Mouse (Mus musculus) brain, adult 2 months (tissue): Measurements from ENCODE around the gene Adk.
A peak's percentile ranks its signal among the peaks of the same experiment; 100 is the strongest.

Source experiments
- DNase-seq: peaks from one replicate; pipeline ENCODE4 v3.0.0; 2011; ENCODE audit warnings: low read depth, low spot score

The Adk gene

GRCm38 (mm10) chr14:21165706-21166105 is 113.3 kb downstream of the Adk start:
- DNase-seq = no peak

DNA sequence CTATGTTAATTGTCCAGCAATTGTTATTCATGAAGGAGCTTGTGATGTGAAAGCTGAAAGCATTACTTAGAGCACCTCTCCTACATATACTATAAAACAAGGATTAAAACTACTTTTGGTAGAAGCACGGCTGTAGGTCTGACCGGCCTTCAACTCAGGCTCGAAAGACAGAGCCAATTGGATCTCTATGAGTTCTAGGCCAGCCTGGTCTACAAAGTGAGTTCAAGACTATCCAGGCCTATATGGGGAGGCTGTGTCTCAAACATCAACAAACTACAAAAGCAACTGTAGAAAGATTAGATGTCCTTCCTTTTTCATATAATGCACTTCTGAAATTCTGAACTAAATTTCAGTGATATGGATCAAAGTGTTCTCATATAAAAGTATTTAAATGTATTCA is 113.7 kb downstream of the Adk start:
- no peak for DNase-seq

DNA sequence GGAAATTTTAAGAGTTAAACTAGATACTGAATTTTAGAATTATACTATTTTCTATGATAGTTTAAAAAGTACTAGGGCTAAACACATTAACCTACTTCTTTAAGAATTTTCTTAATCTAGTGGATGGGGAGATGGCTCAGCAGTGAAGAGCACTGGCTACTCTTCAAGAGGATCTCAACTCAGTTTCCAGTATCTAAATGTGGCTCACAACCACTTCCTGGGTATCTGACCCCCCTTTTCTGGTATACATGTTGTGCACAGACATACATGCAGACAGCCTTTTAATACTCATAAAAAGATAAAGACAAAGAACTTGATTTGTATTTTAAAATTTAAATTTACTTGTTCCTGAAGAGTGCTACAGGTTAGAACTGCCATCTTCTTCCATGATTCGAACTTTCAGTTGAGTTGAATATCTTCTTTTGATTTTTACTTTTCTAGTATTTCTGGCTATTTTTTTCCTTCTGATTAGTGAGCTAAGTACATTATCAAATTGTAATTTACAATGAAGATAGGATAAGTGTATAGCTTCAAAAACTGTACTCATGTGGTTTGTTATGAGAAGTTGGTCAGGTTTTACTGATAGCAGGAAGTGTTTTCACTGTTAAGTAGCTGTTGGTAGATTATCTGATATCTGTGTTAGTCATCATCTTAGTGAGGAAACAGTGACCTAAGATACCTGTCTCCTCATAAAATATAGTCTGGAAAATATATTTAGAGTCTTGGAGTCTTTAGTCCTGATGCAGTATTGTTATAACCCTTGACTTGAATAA is 121.8 kb downstream of the Adk start:
- no peak for DNase-seq

DNA sequence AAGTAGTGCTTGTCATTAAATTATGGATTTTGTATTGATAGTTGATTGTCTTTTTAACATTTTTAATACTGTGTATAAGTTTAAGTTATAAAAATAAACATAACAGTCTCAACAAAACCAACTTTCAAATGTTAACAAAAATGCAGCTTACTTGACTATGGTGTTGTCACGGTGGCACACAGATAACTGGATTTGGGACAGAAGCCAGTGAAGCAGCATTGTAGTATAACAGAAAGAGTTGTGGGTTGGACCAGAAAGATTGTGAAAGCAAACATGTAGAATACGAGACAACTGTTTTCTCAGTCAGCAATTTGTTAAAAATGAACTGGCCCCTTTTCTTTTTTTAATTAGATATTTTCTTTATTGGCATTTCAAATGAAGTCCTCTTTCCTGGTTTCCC is 122.4 kb downstream of the Adk start:
- DNase-seq = no peak

- no peak for DNase-seq
Measured at GRCm38 (mm10) chr14:21177781-21178180, 125.4 kb downstream of the Adk start.

GRCm38 (mm10) chr14:21178356-21178755 is 126.0 kb downstream of the Adk start:
- no peak for DNase-seq

DNA sequence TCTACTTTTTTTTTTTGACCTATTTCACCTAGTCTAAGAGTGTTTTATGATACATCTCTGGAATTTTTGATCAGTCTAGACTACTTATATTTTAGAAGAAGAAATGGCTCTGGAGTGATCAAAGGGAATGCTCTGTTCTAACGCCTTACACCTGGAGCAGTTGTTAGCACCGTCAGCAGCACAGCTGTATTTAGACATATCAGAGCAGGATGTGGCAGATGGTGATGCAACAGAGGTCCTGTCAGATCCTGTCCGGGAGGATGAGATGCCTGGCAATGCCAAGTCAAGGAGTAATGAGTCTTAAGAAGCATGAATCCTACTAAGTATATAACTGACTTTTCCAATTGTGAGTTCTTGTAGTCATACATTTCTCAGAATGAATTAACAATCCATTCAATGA is 128.7 kb downstream of the Adk start:
- no peak for DNase-seq

DNA sequence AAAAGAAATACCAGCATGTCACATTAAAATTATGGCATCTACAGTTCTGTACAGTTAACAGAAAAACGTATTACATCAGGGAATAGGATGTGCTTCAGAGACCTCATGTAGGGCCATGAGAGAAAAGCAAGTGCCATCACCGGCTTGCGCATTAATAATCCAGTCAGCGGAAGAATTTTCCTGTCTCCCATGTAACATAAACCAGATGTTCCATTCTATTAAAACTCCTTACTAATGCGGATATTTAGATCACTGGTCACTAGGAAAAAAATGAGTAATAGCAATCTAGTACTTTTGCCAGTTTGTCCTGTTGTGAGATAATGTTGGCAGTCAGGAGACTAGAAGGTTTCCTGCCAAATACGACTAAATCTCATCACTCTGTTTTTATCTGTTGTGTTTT is 139.6 kb downstream of the Adk start:
- no peak for DNase-seq

DNA sequence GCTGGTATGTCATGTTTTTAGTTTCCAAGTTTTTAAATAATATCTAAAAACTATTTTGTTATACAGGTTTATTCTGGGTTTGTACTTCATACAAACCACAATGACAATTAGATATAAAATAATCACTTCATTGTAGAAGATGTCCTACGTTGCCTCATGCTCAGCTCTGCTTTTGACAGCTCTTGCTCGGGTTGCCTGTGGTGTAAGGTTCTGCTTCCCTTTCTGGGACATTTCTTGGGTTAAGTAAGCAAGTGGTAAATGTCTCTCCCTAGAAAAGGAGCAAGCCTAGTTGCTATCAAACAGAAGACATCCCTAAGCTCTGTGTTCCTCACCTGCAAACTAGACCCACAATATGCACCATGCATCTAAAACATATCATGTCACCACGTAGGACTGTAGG is 140.4 kb downstream of the Adk start:
- no peak for DNase-seq

DNA sequence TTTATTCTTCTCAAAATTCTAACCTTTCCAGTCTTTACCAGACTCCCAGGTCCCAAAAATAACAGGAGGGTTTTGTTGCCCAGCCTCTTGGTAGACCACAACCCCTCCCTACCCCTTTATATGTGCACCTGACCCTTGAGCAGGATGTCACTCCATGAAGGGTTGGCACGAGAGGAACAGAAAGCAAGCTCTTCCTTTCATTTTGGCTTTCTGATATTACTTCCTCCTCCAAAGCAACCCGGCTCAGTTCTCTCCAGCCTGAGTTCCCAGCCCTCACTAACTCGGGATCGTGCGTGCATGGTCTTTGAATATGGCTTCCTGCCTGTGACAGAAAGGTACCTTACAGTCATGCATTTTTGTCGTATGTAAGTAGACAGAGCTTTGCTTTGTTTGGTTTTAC is 142.0 kb downstream of the Adk start:
- DNase-seq = no peak

- DNase-seq = no peak
Measured at GRCm38 (mm10) chr14:21200850-21201249, 148.5 kb downstream of the Adk start.

GRCm38 (mm10) chr14:21206472-21206871 is 154.1 kb downstream of the Adk start:
- DNase-seq = no peak

DNA sequence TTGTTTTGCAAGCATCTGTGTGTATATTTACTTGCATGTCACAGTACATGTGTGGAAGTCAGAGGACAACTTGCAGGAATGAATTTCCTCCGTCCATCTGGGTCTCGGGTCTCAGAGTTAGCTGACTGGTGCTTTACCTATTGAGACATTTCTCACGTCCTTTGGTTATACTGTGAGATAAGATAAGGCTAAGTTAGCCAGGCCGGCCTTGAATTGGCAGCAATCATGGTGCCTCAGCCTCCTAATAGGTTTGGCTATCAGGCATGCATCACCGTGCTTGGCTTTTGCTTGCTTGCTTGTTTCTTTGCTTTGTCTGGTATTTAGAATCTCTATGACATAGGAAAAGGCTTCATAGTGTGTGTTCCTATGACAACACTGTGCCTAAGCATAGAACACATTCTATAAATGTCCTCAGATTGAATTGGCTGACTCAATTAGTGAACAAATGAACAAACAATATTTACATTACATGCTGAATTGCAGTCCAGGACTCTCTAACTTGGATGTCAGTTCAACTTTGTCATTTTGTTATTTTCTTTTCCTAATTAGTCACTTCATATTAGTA is 169.3 kb downstream of the Adk start:
- DNase-seq = peak; percentile 29

DNA sequence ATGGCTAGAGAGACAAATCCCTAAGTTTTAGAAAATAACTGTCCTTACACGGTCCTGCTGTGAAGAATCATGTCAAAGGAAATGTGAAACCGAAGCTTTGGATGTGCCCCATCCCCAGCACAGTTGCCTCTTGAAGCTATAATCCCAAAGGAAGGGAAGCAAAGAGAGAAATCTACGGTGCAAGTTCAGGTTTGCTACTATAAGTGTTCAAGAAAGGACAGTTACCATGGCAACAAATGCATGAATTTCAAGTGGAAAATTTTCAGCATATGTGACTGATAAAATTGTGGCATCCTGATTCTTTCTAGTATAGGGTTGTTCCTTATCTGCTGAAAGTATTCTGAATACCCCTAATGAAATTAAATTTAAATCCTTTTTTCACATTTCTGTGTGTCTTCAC is 169.8 kb downstream of the Adk start:
- DNase-seq = peak; percentile 80

- no peak for DNase-seq
Measured at GRCm38 (mm10) chr14:21223456-21223855, 171.1 kb downstream of the Adk start.

DNA sequence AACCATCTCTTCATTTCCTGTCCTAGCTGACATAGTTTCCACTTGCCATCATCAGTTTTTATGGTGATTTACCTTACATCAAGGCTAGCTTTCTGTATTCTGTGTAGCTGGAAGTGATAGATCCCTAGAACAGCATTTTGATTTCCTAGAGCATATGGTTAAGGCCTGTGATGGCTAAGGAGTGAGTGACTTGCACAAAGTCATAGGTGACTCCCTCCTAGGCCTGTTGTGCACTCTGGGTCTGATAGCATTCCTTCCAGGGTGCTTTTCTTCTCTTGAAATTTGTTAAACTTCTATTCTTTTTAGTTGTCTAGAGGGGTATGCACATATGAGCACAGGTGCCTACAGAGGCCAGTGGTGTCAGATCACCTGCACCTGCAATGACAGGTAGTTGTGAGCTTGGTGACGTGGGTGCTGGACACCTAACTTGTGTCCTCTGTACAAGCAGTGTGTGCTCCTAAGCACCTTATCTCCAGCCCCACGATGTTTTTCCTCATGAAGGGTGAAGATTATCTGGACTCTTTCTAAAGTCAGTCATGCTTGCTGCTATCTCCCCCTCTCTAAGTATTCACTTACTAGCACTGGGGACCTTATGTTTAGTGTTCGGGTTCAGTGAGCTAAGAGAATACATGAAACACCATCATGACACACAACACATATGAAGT is 171.7 kb downstream of the Adk start:
- no peak for DNase-seq

DNA sequence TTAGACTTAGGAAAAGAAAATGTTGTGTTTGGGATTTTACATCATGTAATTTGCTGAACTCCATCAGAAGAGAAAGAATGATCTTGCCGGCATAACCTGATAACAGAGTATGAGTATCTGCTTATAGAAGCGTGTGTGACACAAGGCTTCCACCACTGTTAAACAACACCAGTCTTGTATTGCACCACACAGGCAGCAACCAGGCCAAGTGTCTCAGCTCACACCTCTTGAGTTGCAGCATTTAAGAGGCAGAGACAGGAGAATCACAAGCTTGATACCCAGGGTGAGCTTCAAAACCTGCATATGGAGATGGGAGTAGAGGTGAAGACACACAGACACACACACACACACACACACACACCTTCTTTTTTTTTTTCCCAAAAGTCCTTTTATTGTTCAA is 184.7 kb downstream of the Adk start:
- DNase-seq = no peak

DNA sequence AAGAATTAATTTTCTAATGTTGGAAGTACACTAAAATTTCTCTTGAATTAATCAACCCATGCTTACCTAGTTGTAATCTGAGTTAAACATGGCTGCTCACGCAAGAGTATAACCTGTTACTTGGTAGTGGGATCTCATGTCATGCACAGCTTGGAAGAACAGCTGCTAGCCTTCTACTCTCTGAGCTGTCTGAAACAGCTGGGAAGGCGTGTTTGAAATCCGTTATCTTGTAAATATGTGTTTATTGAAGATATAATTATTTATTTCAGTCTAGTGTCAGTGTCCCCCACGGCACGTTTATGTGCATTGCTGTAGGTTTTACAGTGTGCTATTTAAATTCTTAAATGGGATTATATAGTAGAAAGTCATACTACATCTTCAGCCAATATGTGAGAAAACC is 188.7 kb downstream of the Adk start:
- DNase-seq = no peak

DNA sequence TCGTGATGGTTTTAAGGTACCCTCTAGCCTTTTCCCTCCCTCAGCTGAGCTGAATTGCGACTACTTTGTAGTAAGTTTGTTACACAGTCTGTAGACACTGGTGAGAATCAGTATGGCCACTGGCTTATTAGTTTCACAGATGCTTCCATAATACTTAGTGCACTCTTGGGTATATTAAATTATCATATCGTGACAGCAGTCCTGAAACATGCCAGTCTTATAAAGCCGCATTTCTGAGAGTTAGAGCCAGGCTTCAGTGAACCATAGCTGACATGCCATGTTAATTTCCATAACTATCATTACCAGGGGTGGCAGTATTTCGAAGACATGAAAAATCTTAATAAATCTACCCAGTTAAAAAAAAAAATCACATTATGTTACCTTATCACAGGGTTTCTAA is 199.0 kb downstream of the Adk start:
- no peak for DNase-seq

DNA sequence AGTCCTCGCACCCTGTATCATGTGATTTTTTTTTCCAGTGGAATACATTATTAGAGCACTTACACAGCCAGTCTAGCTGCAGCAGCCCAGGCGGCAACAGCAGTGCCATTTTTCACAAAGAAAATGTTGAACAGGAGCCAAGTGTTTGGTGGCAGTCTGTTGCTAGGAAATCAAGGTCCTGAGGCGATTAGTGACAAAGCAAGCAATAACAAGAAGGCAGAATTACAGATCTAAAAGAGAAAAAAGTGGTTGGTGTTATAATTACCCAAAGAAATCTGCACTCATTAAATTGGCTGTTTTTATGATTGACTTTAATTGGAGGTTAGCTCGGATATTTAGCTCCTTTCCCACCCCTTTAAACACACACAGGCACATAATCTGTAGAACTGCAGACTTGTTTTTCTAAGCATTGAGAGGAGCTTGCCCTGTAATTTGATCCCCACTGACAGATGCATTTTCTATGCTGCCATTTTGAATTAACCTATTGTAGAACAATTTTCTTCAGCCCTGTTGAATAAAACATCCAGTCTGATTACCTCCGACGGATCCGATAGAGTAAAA is 200.0 kb downstream of the Adk start:
- peak; percentile 93 for DNase-seq

GRCm38 (mm10) chr14:21253321-21253992 is 201.1 kb downstream of the Adk start:
- DNase-seq = peak; percentile 89

DNA sequence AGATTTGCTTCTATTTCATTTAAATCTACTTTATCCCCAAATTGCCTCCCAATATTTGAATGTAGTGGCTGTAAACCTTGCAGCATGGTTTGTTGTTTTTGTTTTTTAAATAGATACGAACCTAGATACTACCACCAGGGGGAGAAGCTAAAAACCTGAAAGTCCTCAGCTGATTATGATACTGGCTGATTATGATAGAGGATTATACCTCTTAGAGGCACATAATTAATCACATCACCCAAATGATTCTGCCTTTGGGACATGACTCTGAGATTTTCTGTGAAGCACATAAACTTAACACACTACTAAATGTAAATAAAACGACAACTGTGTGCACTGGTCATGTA is 201.6 kb downstream of the Adk start:
- DNase-seq = peak; percentile 17
